In genomic region chr2:18392331-18393021, GRCm38 (mm10) we compare ENCODE assay signal across 8 mouse cellular contexts. TPM values are rescaled to one million over a fixed set of nuclear protein-coding genes. Genes with fewer than 3 reads are reported as not detected.
DNase-seq lines count a peak whose midpoint lies in the region; ATAC-seq and TF ChIP-seq lines count a peak whose summit lies in the region.

Dnajc1 (minus strand) TSS chr2:18392830.

- H3K27ac ChIP-seq in gastrocnemius, adult 2 months, result peak within 1 kb of the TSS; percentile 99
- peak within 1 kb of the TSS; percentile 97 for H3K27ac ChIP-seq in hindbrain, postnatal 0 days
- peak within 1 kb of the TSS; percentile 98 for H3K27ac ChIP-seq in left cerebral cortex, adult 2 months

- TF ChIP-seq CTCF in gastrocnemius, adult 2 months (IDR thresholded peaks at IDR 0.05), result no peak
- peak; percentile 18; the same call in 1 of the 2 replicates for TF ChIP-seq CTCF in hindbrain, postnatal 0 days (IDR thresholded peaks at IDR 0.05; ENCODE audit: low read depth)
- TF ChIP-seq CTCF in left cerebral cortex, adult 2 months (IDR thresholded peaks at IDR 0.05), result no peak; the same call in 1 of the 2 replicates

- no peaks in the 10 kb centered on the region for H3K9me3 ChIP-seq in hindbrain, postnatal 0 days (ENCODE audit: low read length)

- H3K9ac ChIP-seq in hindbrain, postnatal 0 days (replicated peaks; ENCODE audit: low read length), result peak within 1 kb of the TSS; percentile 73

- H3K4me2 ChIP-seq in hindbrain, postnatal 0 days (ENCODE audit: low read depth, low read length), result peak within 1 kb of the TSS; percentile 56

- H3K27me3 ChIP-seq in hindbrain, postnatal 0 days (ENCODE audit: insufficient read depth, low read length), result no peaks in the 10 kb centered on the region

- H3K4me1 ChIP-seq in hindbrain, postnatal 0 days (ENCODE audit: insufficient read depth, low read length), result no peaks in the 10 kb centered on the region

- peak; percentile 98 for DNase-seq in ZHBTc4 (ENCODE audit: low read depth, low spot score)
- DNase-seq in gastrocnemius, adult 2 months, result peak; percentile 93
- DNase-seq in hindbrain, postnatal 0 days (ENCODE audit: low spot score), result peak; percentile 97
- peak; percentile 83 to 88 for DNase-seq in left cerebral cortex, adult 2 months (ENCODE audit: extremely low spot score in 1 of 2, low spot score in 2 of 2)
- DNase-seq in right cerebral cortex, adult 2 months (ENCODE audit: low spot score in 2 of 2), result peak; percentile 83 to 87
- DNase-seq in urinary bladder, postnatal 14 days (ENCODE audit: low spot score), result peak; percentile 90

- H3K36me3 ChIP-seq in hindbrain, postnatal 0 days (ENCODE audit: insufficient read depth, low read length), result no peaks in the 10 kb centered on the region

- intact Hi-C loops in gastrocnemius, adult 2 months (cut with DNase I), result loop anchor here (5.0 to 10.0 kb wide), 4 partner anchors 192 to 375 kb away; partner anchors contain the start of genes Bmi1 and Mllt10
- intact Hi-C loops in left cerebral cortex, adult 2 months (cut with DNase I), result loop anchor here (1.0 to 5.0 kb wide), 6 partner anchors 215 to 885 kb away; partner anchors contain the start of gene Commd3

- ATAC-seq in common myeloid progenitor, adult 5-6 weeks (replicated peaks; ENCODE audit: low read depth, poor library complexity, severe bottlenecking), result peak; percentile 96
- peak; percentile 100 for ATAC-seq in hindbrain, postnatal 0 days
- peak; percentile 97 for ATAC-seq in megakaryocyte, adult 5-6 weeks (ENCODE audit: poor library complexity, severe bottlenecking)

- WGBS in hindbrain, postnatal 0 days, result 1% methylated on average over 69 of the region's 69 CpGs

- H3K4me3 ChIP-seq in gastrocnemius, adult 2 months, result peak within 1 kb of the TSS; percentile 96
- H3K4me3 ChIP-seq in hindbrain, postnatal 0 days (ENCODE audit: low read length), result peak within 1 kb of the TSS; percentile 68
- H3K4me3 ChIP-seq in left cerebral cortex, adult 2 months, result peak within 1 kb of the TSS; percentile 95

RNA-seq across cellular contexts. Expression of gene Dnajc1, which starts in this region (rescaled TPM):
- total RNA-seq in common myeloid progenitor, adult 5-6 weeks (2017), result 67.4 and 67.8 TPM in 2 replicates
- 10 to 100 TPM; 10.7 to 13.2 TPM for total RNA-seq in gastrocnemius, adult 2 months (2021)
- 8.7 and 13.0 TPM in 2 replicates for total RNA-seq in hindbrain, postnatal 0 days (2014; rRNA removed)
- 21.2 and 21.5 TPM in 2 replicates for polyA plus RNA-seq in hindbrain, postnatal 0 days (2015; fragmentation: Nextera tagmentation; extraction: Ambion mirVana)
- total RNA-seq in left cerebral cortex, adult 2 months (2021), result 10 to 100 TPM; 19.9 to 25.6 TPM
- 9.6 and 10.6 TPM in 2 replicates for total RNA-seq in megakaryocyte, adult 5-6 weeks (2015)
- 23.3 and 28.9 TPM in 2 replicates for total RNA-seq in megakaryocyte, adult 5-6 weeks (2017)

Comparison
In these comparisons a context has a peak if more than half of its experiments do, and no peak if none do; other contexts are left out.
1. Peak in every context shown above with its lines: DNase-seq, ATAC-seq, H3K4me3 ChIP-seq and H3K27ac ChIP-seq.